Mouse (Mus musculus) embryonic facial prominence, embryonic 14.5 days (tissue): ENCODE measurements around the gene Ugt2b1. TPM values are rescaled to one million over a fixed set of nuclear protein-coding genes. Genes with fewer than 3 reads are reported as not detected.
"Not testable (repeated sequence)": the region's sequence is repeated elsewhere in the genome, so short reads cannot be mapped to it uniquely, and the experiment has no call there.

Experiments
- ATAC-seq: fragments of 200-750 bp; cut with Nextera tagmentation; 2 replicates; pipeline ENCODE4 v1.8.0; 2017; ENCODE audit warnings: low read depth, moderate number of reproducible peaks, moderate TSS enrichment
- DNase-seq: peaks from one replicate; pipeline ENCODE4 v3.0.0-alpha.2; 2015; ENCODE audit warnings: low spot score
- H3K27ac ChIP-seq: fragments of 300-500 bp; sonication (generic); replicated peaks from 2 replicates; pipeline ENCODE4 v1.5.1; 2014; ENCODE audit warnings: low read depth, mild to moderate bottlenecking, low read length, moderate library complexity
- H3K27me3 ChIP-seq: fragments of 300-500 bp; sonication (generic); replicated peaks from 2 replicates; pipeline ENCODE4 v1.6.1; 2014; ENCODE audit warnings: low read length; ENCODE audit not compliant: control insufficient read depth, insufficient read depth
- H3K36me3 ChIP-seq: fragments of 300-500 bp; sonication (generic); 2 replicates; pipeline ENCODE4 v1.6.1; 2014; ENCODE audit warnings: low read length, mixed read lengths; ENCODE audit not compliant: control insufficient read depth, insufficient read depth
- H3K4me1 ChIP-seq: fragments of 300-500 bp; sonication (generic); 2 replicates; pipeline ENCODE4 v1.6.1; 2014; ENCODE audit warnings: antibody characterized with exemption, low read length; ENCODE audit not compliant: control insufficient read depth, insufficient read depth
- H3K4me2 ChIP-seq: fragments of 300-500 bp; sonication (generic); 2 replicates; pipeline ENCODE4 v1.6.1; 2014; ENCODE audit warnings: low read depth, mild to moderate bottlenecking, low read length, moderate library complexity, mixed read lengths
- H3K4me3 ChIP-seq: fragments of 300-500 bp; sonication (generic); 2 replicates; pipeline ENCODE4 v1.5.1; 2014; ENCODE audit warnings: low read depth, mild to moderate bottlenecking, low read length
- H3K9ac ChIP-seq: fragments of 300-500 bp; sonication (generic); 2 replicates; pipeline ENCODE4 v1.6.1; 2014; ENCODE audit warnings: low read depth, mild to moderate bottlenecking, low read length, moderate library complexity, mixed read lengths
- H3K9me3 ChIP-seq: fragments of 300-500 bp; sonication (generic); 2 replicates; pipeline ENCODE4 v1.6.1; 2016; ENCODE audit warnings: low read length; ENCODE audit not compliant: control insufficient read depth
- WGBS: fragments of 180-500 bp; shearing (Covaris S2); extraction: QIAGEN DNeasy Blood & Tissue Kit; methylation state at CpG from one replicate; pipeline ENCODE4 v1.1.7; 2014; 5-methylcytosine and 5-hydroxymethylcytosine counted together
- polyA plus RNA-seq: library from polyadenylated mRNA; unstranded; fragments of >200 nt; fragmentation: Nextera tagmentation; extraction: Ambion mirVana; gene quantifications from 2 replicates; pipeline ENCODE4 v1.2.1, GENCODE M21; 2014

The Ugt2b1 gene
- not detected in 2 replicates for polyA plus RNA-seq

DNA sequence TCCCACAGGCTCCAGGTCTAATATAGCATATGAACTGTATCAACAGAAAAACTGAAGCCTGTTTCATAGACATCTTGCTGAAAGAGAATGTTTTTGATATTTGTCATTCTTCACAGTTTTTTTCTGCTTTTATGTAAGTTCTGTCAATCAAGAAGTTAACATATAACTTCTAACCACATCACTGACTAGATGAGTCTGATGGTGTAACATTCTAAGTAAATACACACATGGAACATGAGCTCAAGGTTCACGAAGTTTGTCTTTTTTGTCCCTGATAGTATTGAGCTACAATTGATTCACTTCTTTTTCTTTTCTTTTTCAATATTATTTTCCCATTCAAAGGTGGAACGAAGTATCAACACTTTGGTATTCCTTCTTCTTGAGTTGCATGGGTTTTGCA, at the start of gene Ugt2b1:
TSS of gene Ugt2b1 (minus strand) at position 105 of the 400 bp plus-strand sequence.
- H3K9me3 ChIP-seq: no peaks in the 10 kb centered on the region
- H3K9ac ChIP-seq: no peak within 1 kb of the TSS
- H3K4me3 ChIP-seq: no peak within 1 kb of the TSS
- H3K27ac ChIP-seq: no peak within 1 kb of the TSS
- DNase-seq: no peak
- no peak for ATAC-seq
- no peaks in the 10 kb centered on the region for H3K4me1 ChIP-seq
- no peaks in the 10 kb centered on the region for H3K36me3 ChIP-seq
- no peak within 1 kb of the TSS for H3K4me2 ChIP-seq
- 79% methylated on average over 2 of the region's 2 CpGs for WGBS
- no peaks in the 10 kb centered on the region for H3K27me3 ChIP-seq

GRCm38 (mm10) chr5:86967271-86967670, 40.9 kb upstream of the Ugt2b1 start:
- not testable (repeated sequence) for DNase-seq, H3K27ac ChIP-seq, H3K9ac ChIP-seq, H3K4me1 ChIP-seq, H3K9me3 ChIP-seq, H3K27me3 ChIP-seq, ATAC-seq, H3K36me3 ChIP-seq, H3K4me3 ChIP-seq, H3K4me2 ChIP-seq
- 89% methylated on average over 5 of the region's 5 CpGs for WGBS

DNA sequence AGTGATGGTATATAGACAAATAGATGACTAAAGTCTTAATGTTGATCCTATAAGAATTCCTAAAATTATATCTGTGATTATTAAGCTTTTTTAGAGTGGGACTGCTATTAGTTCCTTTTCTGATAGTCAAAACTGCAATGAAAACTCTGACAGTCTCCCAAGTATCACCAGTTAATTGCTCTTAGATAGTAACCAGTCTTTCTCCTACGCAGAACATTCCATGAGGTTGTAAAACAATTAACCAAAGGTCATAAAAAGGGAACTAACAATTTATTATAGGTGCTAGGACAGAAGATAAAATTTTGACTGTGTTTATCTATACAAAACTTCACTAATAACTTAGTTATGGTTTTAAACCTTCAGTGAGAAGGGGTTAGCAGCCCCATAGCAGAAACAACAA, 36.5 kb upstream of the Ugt2b1 start:
- H3K27me3 ChIP-seq, H3K4me2 ChIP-seq, H3K36me3 ChIP-seq, H3K4me1 ChIP-seq, DNase-seq, H3K4me3 ChIP-seq, ATAC-seq, H3K9ac ChIP-seq, H3K9me3 ChIP-seq, H3K27ac ChIP-seq: not testable (repeated sequence)
- 73% methylated on average over 1 of the region's 1 CpGs for WGBS

DNA sequence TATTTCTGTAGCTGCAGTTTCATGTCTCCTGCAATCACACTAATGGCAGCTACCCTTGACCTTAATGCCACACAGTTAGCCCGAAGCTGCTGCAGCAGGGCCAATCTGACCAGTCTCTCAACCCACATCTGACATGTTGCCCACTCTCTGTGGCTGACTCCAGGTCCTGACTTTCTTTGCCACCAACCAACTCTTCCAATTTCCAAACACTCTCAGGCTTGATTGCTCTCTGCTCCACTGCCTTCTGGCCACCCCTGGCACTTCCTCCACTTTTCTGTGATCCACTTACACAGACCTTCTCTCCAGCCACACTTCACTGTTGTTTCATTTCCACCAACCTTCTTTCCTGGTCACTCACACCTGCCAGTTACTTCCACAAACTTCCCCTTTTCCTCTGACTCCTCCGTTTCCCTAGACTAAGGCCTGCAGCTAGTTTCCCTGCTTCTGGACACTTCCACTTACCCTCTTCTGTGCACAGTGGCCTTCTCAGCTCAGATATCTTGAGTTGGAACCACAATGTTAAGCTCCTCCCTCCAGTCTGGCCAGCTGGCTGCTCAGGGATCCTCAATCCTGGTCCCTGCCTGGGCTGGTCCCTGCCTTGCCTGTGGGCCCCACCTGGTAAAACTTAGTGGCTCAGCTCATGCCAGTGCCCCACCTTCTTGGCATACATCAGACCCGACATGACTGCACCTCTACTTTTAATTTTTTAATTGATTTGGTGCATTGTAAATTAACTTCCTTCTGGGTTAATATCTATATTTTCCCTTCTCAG, 35.4 kb upstream of the Ugt2b1 start:
- no peak for DNase-seq
- Histone ChIP-seq H3K36me3 (no peaks in the 10 kb centered on the region), H3K9ac (no peak overlapping the region), H3K4me2 (no peak overlapping the region), H3K4me3 (no peak overlapping the region), H3K4me1 (no peaks in the 10 kb centered on the region), H3K27ac (no peak overlapping the region), H3K9me3 (no peaks in the 10 kb centered on the region), H3K27me3 (no peaks in the 10 kb centered on the region)
- no peak for ATAC-seq
- 77% methylated on average over 3 of the region's 3 CpGs for WGBS

- Histone ChIP-seq H3K4me1 (no peaks in the 10 kb centered on the region), H3K9me3 (no peaks in the 10 kb centered on the region), H3K4me2 (no peak overlapping the region), H3K9ac (no peak overlapping the region), H3K27me3 (no peaks in the 10 kb centered on the region), H3K27ac (no peak overlapping the region), H3K4me3 (no peak overlapping the region), H3K36me3 (no peaks in the 10 kb centered on the region)
- no peak for ATAC-seq
- no peak for DNase-seq
- 85% methylated on average over 3 of the region's 3 CpGs for WGBS
Observed at GRCm38 (mm10) chr5:86960504-86960903, 34.2 kb upstream of the Ugt2b1 start.

GRCm38 (mm10) chr5:86942111-86942510, 15.8 kb upstream of the Ugt2b1 start:
- Histone ChIP-seq H3K27ac (no peak overlapping the region), H3K27me3 (no peaks in the 10 kb centered on the region), H3K4me2 (no peak overlapping the region), H3K9ac (no peak overlapping the region), H3K4me1 (no peaks in the 10 kb centered on the region), H3K4me3 (no peak overlapping the region), H3K36me3 (no peaks in the 10 kb centered on the region), H3K9me3 (0 out of 2 replicates have a peak, but pooled peaks cover 3% of the 10 kb centered on the region)
- ATAC-seq (no peak), DNase-seq (no peak)
- WGBS: 79% methylated on average over 2 of the region's 2 CpGs

- H3K9me3 ChIP-seq: no peaks in the 10 kb centered on the region
- ATAC-seq: no peak
- 66% methylated on average over 3 of the region's 3 CpGs for WGBS
- no peak overlapping the region for H3K9ac ChIP-seq
- H3K27me3 ChIP-seq: no peaks in the 10 kb centered on the region
- no peaks in the 10 kb centered on the region for H3K4me1 ChIP-seq
- no peak overlapping the region for H3K4me2 ChIP-seq
- no peaks in the 10 kb centered on the region for H3K36me3 ChIP-seq
- no peak overlapping the region for H3K4me3 ChIP-seq
- DNase-seq: no peak
- no peak overlapping the region for H3K27ac ChIP-seq
Observed at GRCm38 (mm10) chr5:86920661-86921233, 5.6 kb downstream of the Ugt2b1 start.

DNA sequence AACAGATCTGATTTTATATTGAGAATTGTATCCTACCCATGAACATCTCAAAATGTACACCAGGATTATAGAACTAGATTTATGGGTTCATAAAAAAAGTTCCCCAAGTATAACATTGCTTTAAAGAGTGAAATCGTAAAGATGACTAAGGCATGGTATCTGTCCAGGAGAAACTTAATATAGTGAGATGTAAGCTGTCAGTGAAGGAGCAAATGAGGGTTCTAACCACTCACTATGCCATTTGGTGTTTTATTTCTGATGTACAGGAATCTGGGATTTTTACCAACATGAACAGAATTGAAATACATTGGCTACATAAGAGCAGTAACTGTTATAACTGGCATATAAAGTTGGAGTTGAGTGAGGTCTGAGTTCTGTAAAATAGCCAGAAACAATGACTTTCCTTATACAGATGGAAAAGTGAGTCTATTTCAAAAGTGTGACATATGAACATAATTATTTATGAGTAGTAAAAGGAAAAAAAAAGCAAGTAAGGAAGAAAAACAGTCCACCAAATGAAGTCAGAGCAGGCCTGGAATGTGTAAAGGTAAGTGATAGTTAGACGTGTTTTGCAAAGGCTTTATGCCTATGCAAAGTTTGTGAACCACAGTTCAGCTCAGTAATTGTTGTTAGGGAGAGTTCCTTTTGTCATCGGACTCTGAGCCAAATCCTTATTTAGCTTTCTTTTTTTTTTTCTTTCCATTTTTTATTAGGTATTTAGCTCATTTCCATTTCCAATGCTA, 14.8 kb downstream of the Ugt2b1 start:
- Histone ChIP-seq H3K27ac (no peak overlapping the region), H3K4me3 (no peak overlapping the region), H3K36me3 (no peaks in the 10 kb centered on the region), H3K27me3 (no peaks in the 10 kb centered on the region), H3K9ac (no peak overlapping the region), H3K9me3 (no peaks in the 10 kb centered on the region), H3K4me1 (no peaks in the 10 kb centered on the region), H3K4me2 (no peak overlapping the region)
- WGBS: 79% methylated on average over 3 of the region's 3 CpGs
- no peak; the same call in 1 of the 2 replicates for ATAC-seq
- peak; percentile 6 for DNase-seq
